Mouse (Mus musculus): Measurements from ENCODE around the gene Tirap. TPM values are rescaled to one million over a fixed set of nuclear protein-coding genes. Genes with fewer than 3 reads are reported as not detected.

The Tirap gene
- 31.7 and 39.9 TPM in 2 replicates for total RNA-seq (2017)

DNA sequence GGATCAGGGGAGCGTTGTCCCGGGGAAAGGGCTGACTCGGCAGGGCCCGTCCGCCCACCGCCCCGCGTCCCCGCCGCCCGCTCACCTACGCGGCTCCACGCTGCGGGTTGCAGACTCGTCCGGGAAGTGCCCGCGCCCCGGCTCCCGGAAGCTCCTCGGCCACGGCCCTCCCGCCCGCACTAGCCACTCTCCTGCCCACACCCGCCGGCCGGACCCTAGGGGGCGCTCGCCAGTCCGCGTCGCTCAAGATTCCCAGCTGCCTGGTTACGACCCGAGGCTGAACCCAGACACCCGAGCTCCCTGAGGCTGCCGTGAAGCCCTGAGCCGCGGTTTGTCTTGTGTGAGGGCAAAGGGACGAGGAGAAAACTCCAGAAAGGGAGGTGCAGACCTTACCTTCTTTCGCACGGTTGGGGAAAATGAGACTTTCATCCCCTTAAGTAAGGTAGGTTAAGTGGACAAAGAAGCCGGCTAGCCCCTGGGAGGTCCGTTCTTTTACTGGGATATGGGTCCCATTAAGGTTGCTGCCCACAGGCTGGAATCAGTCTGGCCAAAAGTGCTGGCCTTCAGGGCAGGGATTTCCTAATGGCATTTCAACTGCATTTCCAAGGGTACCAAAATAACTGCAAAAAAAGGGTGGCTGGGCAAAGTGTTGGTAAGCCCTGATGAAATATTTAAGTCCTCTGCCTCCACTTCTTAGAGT lies at the start of gene Tirap, which contains the start of gene Srpr:
Gene Tirap, minus strand, starts transcription at position 520 of the 700 bp plus-strand sequence.
Gene Srpr, plus strand, starts transcription at position 404 of the 700 bp plus-strand sequence.
- peak; percentile 92 for ATAC-seq (ENCODE audit: extremely low read depth, insufficient number of reproducible peaks, low FRiP score, poor library complexity, severe bottlenecking)

DNA sequence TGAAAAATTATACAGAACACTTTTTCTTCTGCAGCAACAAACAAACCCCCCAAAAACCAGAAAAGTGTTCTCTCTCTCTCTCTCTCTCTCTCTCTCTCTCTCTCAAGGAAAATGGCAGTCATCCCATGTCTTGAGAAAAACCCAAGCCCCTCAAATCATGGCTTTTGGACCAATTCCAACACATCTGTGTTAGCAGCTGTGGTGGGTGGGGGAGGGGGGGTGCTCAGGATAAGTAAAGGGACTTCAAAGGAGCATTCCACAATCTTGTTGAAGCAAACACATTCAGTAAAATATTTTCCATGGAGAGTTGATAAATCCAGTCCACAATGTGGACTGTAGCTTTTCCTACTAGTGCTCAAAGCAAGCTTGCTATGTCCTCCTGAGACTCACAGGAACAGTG lies 49.4 kb upstream of the Tirap start:
- no peak for ATAC-seq (ENCODE audit: extremely low read depth, insufficient number of reproducible peaks, low FRiP score, poor library complexity, severe bottlenecking)

DNA sequence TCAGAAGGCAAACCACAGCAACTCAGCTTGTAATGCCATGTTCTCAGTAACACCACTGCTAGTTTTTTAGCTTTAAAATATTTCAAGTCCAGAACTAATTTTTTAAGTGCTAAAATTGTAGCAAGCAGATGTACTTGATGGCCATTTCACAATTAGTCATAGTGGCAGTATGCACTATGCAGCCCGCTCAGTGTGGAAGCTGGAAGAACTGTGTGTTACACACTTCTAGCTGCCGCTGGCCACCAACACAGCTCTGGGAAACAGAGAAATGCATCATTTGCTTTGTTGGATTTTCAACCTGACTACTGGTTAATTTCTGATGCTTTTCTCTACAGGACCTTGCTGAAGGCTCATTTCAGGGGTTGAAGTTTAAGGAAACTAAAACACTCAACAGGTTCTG lies 47.3 kb upstream of the Tirap start:
- no peak for ATAC-seq (ENCODE audit: extremely low read depth, insufficient number of reproducible peaks, low FRiP score, poor library complexity, severe bottlenecking)

- ATAC-seq (ENCODE audit: extremely low read depth, insufficient number of reproducible peaks, low FRiP score, poor library complexity, severe bottlenecking), result no peak
Measured at GRCm38 (mm10) chr9:35239734-35240133, 39.6 kb upstream of the Tirap start.

GRCm38 (mm10) chr9:35238915-35239571 lies 39.0 kb upstream of the Tirap start:
- ATAC-seq (ENCODE audit: extremely low read depth, insufficient number of reproducible peaks, low FRiP score, poor library complexity, severe bottlenecking), result no peak

DNA sequence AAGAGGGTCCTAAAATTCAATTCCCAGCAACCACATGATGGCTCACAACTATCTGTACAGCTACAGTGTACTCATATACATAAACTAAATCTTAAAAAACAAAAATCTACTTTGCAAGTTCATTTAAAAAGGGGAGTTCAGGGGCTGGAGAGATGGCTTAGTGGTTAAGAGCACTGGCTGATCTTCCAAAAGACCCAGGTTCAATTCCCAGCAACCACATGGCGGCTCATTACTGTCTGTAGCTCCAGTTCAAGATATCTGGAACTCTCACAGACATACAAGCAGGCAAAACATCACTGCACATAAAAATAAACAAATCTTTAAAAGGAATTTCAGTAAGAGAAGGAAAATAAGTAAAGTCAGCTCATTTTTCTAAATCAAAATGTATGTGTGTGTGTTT lies 38.3 kb upstream of the Tirap start:
- ATAC-seq (ENCODE audit: extremely low read depth, insufficient number of reproducible peaks, low FRiP score, poor library complexity, severe bottlenecking), result no peak

DNA sequence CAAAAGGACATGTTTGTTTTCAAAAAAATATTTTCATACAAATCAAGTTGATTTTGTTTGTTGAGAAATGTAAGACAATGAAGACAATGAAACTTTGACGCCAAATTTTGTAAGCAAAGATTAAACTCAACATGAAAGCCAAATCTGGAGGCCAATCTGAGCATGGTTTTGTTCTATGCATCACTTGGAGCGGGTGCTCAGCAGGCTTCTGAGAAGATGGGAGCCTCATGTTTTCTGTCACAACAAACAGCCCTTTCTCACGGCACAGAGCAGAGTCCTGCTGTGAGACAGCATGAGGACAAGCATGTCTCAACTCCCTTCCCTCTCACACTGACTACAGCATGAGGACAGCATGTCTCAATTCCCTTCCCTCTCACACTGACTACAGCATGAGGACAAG lies 35.9 kb upstream of the Tirap start:
- no peak for ATAC-seq (ENCODE audit: extremely low read depth, insufficient number of reproducible peaks, low FRiP score, poor library complexity, severe bottlenecking)

DNA sequence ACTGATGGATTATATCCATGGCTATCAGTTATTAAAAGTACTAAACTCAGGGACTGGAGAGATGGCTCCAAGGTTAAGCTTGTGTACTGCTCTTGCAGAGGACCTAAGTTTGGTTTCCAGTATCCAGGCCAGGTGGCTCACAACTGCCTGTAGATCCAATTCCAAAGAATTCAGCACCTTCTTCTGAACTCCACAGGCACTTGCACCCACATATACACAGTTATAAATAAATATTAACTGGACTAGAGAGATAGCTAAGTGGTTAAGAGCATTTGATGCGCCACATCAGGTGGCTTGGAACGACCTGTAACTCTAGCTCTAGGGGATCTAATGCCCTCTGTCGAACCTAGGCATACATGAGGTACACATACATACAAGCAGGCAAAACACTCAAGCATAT lies 28.6 kb upstream of the Tirap start:
- no peak for ATAC-seq (ENCODE audit: extremely low read depth, insufficient number of reproducible peaks, low FRiP score, poor library complexity, severe bottlenecking)

DNA sequence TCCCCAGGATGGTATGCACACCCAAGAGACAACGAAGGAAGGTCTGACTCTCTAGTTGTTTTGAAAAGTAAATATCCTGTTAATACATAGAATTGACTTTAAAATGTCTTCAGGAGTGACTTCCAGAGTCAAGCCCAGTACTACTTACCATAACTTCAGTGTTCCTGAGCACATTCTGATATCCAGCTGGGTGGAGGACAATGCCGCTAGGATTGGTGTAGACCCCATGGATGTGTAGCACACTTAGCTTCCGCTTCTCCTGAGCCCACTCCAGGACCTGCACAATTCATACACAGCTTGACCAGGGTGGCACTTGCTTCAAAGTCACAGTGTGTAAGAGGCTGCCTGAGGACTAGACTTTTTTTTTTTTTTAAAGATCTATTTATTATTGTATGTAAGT lies 23.4 kb upstream of the Tirap start:
- no peak for ATAC-seq (ENCODE audit: extremely low read depth, insufficient number of reproducible peaks, low FRiP score, poor library complexity, severe bottlenecking)

GRCm38 (mm10) chr9:35217963-35218362 lies 17.9 kb upstream of the Tirap start:
- no peak for ATAC-seq (ENCODE audit: extremely low read depth, insufficient number of reproducible peaks, low FRiP score, poor library complexity, severe bottlenecking)

GRCm38 (mm10) chr9:35211573-35212511 lies 11.8 kb upstream of the Tirap start:
- ATAC-seq (ENCODE audit: extremely low read depth, insufficient number of reproducible peaks, low FRiP score, poor library complexity, severe bottlenecking), result no peak

DNA sequence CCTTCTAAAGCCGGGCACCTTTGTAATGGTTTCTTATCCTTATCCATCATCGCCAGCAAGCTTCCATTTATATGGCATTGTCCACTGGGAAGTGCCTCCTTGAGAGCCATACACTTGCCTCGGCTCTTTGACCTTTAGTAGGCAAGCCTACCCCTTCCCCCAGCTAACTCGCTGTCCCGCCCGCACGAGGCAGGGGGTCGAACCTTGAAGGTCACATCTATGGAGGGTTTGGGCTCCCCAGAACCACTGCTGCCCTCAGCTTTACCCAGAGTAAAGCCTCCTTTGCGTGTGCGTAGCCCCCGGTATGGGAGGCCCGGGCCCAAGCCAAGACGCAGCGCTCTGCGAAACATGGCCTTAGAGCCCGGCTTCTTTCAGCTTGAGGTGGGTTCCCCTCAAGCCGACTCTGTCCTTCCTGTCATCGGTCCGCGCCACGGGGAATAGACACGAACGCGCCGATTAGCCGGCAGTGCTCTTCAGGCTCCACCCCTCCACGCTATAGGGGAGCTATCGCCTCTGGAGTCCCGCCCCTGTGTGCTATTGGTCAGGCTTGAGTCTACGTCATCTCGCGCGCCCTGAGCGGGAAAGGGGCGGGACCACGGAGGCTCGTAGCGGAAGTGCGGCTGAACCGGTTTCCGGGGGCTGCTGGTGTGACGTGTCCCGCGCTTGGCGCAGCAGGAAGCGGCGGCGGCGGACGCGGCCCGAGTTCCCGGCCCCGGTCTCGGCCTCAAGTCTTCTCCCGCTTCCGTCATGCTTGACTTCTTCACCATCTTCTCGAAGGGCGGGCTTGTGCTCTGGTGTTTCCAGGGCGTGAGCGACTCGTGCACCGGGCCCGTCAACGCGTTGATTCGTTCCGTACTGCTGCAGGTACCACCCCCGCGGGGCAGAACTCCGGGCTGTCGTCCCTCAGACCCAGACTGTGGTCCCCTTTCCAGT lies 10.7 kb upstream of the Tirap start, which contains the start of gene Foxred1:
Gene Foxred1, minus strand, starts transcription at position 514 of the 933 bp plus-strand sequence.
- peak; percentile 96 for ATAC-seq (ENCODE audit: extremely low read depth, insufficient number of reproducible peaks, low FRiP score, poor library complexity, severe bottlenecking)

DNA sequence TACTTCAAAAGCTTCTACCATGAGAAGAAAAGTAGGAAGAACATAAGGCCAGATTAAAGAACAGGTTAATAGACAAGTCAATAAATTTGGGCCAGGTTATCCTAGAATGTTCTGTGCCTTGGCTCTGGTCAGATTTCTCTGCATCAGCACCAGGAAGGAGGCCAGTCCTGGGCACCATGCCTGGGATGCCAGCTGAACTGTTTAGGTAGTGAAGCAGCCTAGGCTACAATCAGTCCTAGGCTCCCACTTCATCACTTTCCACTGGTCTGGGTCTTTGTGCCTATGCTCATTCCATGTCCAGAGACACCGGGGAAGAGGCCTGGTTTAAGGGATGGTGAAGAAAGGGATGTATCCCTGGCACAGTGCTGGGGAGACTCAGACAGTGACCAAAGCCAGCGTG lies 4.3 kb upstream of the Tirap start:
- ATAC-seq (ENCODE audit: extremely low read depth, insufficient number of reproducible peaks, low FRiP score, poor library complexity, severe bottlenecking), result no peak

DNA sequence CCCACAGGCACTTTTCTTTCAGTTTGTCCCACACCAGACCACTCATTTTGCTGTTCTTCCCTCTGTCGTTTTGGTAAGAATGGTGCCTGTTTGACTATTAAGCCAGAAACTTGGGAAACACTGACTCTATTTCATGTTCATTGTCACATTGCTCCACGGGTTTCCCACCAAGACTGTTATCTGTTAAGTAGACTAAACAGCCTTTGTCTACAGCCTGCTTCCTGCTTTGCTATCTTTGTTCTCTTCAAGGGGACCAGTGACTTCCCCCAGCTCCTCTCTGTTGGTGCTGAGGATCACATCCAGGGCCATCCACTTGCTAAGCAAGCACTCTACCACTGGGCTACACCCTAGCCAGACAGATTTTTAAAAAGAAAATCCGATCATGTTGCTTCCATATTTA lies 3.4 kb upstream of the Tirap start:
- no peak for ATAC-seq (ENCODE audit: extremely low read depth, insufficient number of reproducible peaks, low FRiP score, poor library complexity, severe bottlenecking)

DNA sequence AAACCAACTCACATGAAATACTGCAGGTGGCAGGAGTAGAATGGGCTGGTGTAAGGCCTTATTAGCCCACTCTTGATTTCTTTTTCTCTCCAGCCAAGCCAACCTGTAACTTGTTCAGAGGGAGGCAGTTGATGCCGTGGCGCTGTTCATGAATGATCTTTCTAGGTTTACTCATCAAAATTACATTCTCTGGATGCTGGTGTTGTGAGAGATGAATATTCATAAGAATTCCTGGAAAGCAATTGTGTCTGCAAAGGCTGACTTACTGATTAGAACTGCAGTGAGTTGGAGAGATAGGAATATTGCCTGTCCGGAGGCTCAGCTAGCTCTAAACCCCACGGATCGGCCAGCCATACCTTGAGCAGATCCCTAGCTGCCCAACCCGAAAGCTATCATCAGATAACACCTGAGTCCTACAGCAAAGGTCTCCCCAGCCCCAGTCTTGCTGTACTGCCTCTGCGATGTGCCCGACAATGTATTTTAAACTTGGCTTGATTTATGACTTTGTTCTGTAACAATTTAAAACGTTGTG lies 504 bp upstream of the Tirap start:
- ATAC-seq (ENCODE audit: extremely low read depth, insufficient number of reproducible peaks, low FRiP score, poor library complexity, severe bottlenecking), result no peak

GRCm38 (mm10) chr9:35198945-35199771 lies 933 bp downstream of the Tirap start:
- ATAC-seq (ENCODE audit: extremely low read depth, insufficient number of reproducible peaks, low FRiP score, poor library complexity, severe bottlenecking), result peak; percentile 28; the same call in 1 of the 2 replicates

- ATAC-seq (ENCODE audit: extremely low read depth, insufficient number of reproducible peaks, low FRiP score, poor library complexity, severe bottlenecking), result no peak
Measured at GRCm38 (mm10) chr9:35198351-35198750, 1.7 kb downstream of the Tirap start.
